Mouse (Mus musculus): ENCODE measurements around the gene Psmb9.

- no peak for TF ChIP-seq POLR2A (IDR thresholded peaks at IDR 0.05; ENCODE audit: extremely low read depth, insufficient read depth, low read length)
- no peak for TF ChIP-seq CTCF (IDR thresholded peaks at IDR 0.05; ENCODE audit: extremely low read depth, insufficient read depth, low read length)
Observed at GRCm38 (mm10) chr17:34188010-34188409, 446 bp upstream of the Psmb9 start.

Measured in cortical plate, adult 2 months (tissue).